Mouse (Mus musculus) cortical plate, adult 2 months (tissue): ENCODE data around the gene Aunip.

ENCODE experiments used
- CTCF ChIP-seq: fragments of 200-500 bp; IDR thresholded peaks from 2 replicates; pipeline ENCODE4 v1.5.1; 2011; ENCODE audit warnings: mild to moderate bottlenecking, control low read depth, low read length; ENCODE audit not compliant: insufficient read depth; ENCODE audit errors: extremely low read depth
- POLR2A ChIP-seq: fragments of 200-500 bp; IDR thresholded peaks from 2 replicates; pipeline ENCODE4 v1.6.1; 2011; ENCODE audit warnings: mild to moderate bottlenecking, low read length, control low read depth; ENCODE audit not compliant: insufficient read depth; ENCODE audit errors: extremely low read depth

DNA sequence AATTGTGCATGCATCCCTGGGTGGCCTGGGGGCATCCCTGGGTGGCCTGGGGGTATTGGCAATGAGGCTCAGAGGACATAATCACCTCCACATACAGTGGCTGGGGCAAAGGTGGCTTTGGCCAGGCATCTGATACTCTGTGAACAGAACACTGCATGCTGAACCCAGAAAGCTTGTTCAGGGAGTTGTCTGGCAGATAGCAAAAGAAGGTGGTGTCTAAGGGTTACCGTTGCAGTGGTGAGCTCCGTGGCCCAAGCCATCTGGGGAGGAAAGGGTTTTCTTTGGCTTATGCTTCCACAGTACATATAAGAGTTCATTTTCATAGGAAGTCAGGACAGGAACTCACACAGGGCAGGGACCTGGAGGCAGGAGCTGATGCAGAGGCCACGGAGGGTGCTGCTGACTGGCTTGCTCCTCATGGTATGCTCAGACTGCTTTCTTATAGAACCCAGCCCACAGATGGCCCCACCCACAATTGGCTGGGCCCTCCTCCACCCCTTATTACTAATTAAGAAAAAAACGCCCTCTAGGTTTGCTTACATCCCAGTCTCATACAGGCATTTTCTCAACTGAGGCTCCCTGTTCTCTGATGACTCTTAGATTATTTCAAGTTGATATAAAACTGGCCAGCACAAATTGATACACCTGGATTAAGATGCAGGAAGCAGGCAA is 7.0 kb upstream of the Aunip start:
- TF ChIP-seq CTCF (no peak), POLR2A (no peak)
